Mouse (Mus musculus): ENCODE measurements around the gene Ppip5k2. TPM values are rescaled to one million over a fixed set of nuclear protein-coding genes. Genes with fewer than 3 reads are reported as not detected.

Ppip5k2 gene
- total RNA-seq, 2 experiments from 2014 or later, result 79.9 to 85.0 TPM

- no peak for DNase-seq (ENCODE audit: low spot score)
- intact Hi-C loops (cut with DNase I), result loop anchor here (10.0 kb wide), 1 partner anchor 213 kb away; no protein-coding TSS in a partner anchor
Observed at GRCm38 (mm10) chr1:97761477-97761876, 8.7 kb downstream of the Ppip5k2 start.

DNA sequence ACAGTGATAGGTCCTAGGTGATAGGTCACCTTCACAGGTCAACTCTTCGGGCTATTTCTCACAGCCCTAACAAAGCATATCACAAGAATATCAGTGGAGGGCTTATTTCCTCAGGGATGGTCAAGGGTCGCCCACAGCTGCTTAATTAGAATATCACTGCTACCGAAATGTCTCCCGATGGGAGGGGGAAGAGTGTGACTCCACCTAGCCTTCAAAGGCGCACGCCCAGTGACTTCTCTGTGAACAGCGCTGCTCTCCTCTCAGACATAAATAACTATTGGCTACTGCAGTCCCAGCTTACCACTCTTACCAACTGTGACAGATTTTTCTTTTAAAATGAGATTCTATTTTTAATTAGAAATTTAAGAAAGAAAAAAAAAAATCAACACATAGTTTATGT, 9.6 kb downstream of the Ppip5k2 start:
- intact Hi-C loops (cut with DNase I), result loop anchor here (10.0 kb wide), 1 partner anchor 214 kb away; no protein-coding TSS in a partner anchor

GRCm38 (mm10) chr1:97759841-97760240, 10.4 kb downstream of the Ppip5k2 start:
- intact Hi-C loops (cut with DNase I), result loop anchor here (10.0 kb wide), 1 partner anchor 215 kb away; no protein-coding TSS in a partner anchor
- no peak for DNase-seq (ENCODE audit: low spot score)

More for the DNA sequence above, 9.6 kb downstream of the Ppip5k2 start:
- no peak for DNase-seq (ENCODE audit: low spot score)

DNA sequence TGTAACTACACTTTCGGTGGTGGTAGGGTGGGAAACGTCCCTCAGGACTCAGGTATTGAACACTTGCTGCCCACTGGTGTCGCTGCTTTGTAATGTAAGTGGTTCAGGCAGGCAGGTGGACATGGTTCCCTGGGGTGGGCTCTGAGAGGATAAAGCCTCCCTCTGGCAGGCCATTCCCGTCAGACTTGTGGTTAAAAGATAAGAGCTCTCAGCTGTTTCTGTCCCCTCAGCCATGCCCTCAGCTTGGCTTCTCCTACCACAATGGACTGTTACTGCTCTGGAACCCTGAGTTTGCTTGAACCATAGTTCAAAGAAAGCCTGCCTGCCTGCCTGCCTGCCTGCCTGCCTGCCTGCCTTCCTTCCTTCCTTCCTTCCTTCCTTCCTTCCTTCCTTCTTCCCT, 15.8 kb downstream of the Ppip5k2 start:
- intact Hi-C loops (cut with DNase I), result loop anchor here (5.0 kb wide), 1 partner anchor 37 kb away; no protein-coding TSS in a partner anchor
- DNase-seq (ENCODE audit: low spot score), result no peak

DNA sequence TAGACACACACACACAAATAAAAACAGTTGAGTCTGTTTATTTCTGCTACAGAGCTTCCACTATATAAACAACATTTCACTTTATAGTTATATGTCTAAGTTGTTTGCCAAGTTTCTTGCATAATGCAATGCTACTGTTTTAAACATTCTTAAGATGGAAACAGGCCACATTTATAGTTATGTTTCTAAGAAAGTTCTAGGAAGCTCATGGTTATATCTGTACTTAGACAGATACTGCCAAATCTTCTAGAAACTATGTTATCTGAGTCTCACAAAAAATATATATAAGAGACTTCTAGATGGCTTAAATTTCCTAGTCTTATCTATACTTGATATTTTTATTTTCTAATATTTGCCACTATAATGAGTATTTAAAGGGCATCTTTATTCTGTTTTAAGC, 17.0 kb downstream of the Ppip5k2 start:
- intact Hi-C loops (cut with DNase I), result loop anchor here (5.0 kb wide), 1 partner anchor 36 kb away; no protein-coding TSS in a partner anchor
- no peak for DNase-seq (ENCODE audit: low spot score)

DNA sequence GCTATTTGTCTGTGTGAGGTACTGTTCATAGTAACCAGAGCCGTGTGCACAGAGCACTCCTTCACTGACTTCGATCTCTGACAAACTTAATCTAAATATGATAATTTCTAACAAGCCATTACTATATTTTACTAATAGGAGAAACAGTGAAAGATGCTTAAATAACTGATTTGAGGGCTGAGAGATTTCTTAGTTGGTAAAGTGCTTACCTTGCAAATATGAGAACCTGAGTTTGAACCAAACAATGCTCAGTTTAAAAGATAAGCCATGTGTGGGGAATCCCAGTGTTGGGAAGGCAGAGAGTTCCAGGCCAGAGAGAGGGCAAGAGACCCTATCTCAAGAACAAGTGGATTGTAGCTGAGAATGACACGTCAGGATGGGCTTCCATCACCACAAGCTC, 22.0 kb downstream of the Ppip5k2 start:
- intact Hi-C loops (cut with DNase I), result no loop called here
- no peak for DNase-seq (ENCODE audit: low spot score)

- no peak for DNase-seq (ENCODE audit: low spot score)
- intact Hi-C loops (cut with DNase I), result no loop called here
Observed at GRCm38 (mm10) chr1:97746261-97746660, 23.9 kb downstream of the Ppip5k2 start.

GRCm38 (mm10) chr1:97745712-97746111, 24.5 kb downstream of the Ppip5k2 start:
- DNase-seq (ENCODE audit: low spot score), result no peak

GRCm38 (mm10) chr1:97743063-97743462, 27.1 kb downstream of the Ppip5k2 start:
- intact Hi-C loops (cut with DNase I), result no loop called here
- DNase-seq (ENCODE audit: low spot score), result no peak

More at GRCm38 (mm10) chr1:97745712-97746111, 24.5 kb downstream of the Ppip5k2 start:
- intact Hi-C loops (cut with DNase I), result no loop called here

DNA sequence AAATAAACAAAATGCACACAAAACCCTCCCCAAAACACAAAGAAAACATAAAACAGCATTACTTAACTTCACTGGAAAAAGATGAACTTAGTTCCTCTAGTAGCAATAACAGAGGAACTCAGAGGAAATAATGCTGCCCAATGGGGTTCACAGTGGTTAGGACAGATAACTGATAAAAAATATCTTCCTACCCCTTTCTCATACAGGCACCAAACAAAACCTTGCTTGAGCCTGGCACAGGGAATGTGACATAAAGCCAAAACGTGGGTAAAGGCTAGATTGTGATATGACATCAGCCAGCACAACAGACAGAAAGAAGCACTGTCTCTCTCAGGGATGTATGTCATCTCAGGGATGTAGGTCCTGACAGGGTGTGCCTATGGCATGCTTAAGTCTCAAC, 40.9 kb downstream of the Ppip5k2 start:
- no peak for DNase-seq (ENCODE audit: low spot score)
- intact Hi-C loops (cut with DNase I), result no loop called here

DNA sequence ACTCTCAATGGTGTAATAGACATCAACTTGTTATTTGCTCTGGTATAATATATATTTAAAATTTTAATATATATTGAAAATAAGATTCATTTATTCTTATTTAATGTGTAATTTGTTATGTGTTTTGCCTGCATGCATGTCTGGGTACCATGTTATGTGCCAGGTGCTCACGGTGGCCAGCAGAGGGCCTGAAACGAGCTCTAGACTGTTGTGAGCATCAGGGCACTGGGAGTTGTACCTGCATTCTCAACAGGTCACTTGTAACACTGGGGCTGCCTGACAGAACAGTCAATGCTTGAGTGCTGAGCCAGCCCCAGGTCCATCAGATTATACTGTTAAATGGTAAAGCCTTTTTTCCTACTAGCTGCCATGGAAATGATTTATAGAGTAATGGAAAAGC, 43.5 kb downstream of the Ppip5k2 start:
- DNase-seq (ENCODE audit: low spot score), result no peak
- intact Hi-C loops (cut with DNase I), result no loop called here

DNA sequence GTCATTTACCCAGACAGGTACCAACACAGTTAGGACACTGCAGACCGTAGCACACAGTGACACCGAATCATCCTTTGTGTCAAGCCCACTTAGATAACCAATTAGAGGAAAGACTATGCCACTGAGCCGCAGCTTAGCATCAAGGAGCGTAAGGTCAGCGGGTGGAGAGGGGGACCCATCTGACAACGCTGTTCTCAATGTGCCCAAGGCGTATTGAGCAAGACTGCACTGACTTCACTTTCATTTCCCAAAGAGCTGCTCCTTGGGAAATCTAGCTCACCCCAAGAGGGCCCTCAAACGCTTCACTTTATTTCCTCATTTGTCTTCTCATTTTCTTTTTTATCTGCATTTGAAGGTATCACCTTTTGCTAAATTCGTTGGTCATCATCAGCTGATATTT, 51.8 kb downstream of the Ppip5k2 start:
- no peak for DNase-seq (ENCODE audit: low spot score)
- intact Hi-C loops (cut with DNase I), result loop anchor here (5.0 kb wide), 1 partner anchor 34 kb away; no protein-coding TSS in a partner anchor

DNA sequence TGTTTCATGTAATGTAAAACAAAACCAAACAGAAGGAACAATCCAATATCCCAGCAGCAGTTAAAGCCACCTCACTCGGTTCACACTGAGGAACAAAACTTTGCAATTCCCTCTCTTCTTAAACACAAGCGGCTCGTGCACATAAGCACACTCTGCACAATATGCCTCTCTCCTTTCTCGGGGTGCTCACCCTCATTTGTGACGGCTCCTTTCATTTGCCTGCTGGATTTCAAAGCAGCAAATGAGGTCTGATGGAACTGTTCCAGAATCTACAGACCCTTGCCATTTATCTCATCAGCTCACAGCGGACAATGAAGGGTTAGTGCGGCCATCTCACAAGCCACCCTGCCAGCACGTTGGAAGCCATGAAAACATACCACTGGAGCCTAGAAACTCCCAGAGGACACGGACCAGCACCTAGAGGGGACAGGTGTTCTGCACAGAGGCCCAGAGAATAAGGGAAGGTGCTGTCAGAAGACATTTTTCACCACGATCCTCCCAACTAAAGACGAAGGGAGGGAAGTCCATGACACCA, 55.8 kb downstream of the Ppip5k2 start:
- intact Hi-C loops (cut with DNase I), result no loop called here
- no peak for DNase-seq (ENCODE audit: low spot score)

GRCm38 (mm10) chr1:97710520-97710919, 59.7 kb downstream of the Ppip5k2 start:
- DNase-seq (ENCODE audit: low spot score), result no peak
- intact Hi-C loops (cut with DNase I), result no loop called here

- intact Hi-C loops (cut with DNase I), result no loop called here
- no peak for DNase-seq (ENCODE audit: low spot score)
Observed at GRCm38 (mm10) chr1:97705389-97705788, 64.8 kb downstream of the Ppip5k2 start.

- DNase-seq (ENCODE audit: low spot score), result no peak
- intact Hi-C loops (cut with DNase I), result no loop called here
Observed at GRCm38 (mm10) chr1:97704646-97705045, 65.6 kb downstream of the Ppip5k2 start.

- intact Hi-C loops (cut with DNase I), result no loop called here
- no peak for DNase-seq (ENCODE audit: low spot score)
Observed at GRCm38 (mm10) chr1:97698956-97699570, 71.1 kb downstream of the Ppip5k2 start.

DNA sequence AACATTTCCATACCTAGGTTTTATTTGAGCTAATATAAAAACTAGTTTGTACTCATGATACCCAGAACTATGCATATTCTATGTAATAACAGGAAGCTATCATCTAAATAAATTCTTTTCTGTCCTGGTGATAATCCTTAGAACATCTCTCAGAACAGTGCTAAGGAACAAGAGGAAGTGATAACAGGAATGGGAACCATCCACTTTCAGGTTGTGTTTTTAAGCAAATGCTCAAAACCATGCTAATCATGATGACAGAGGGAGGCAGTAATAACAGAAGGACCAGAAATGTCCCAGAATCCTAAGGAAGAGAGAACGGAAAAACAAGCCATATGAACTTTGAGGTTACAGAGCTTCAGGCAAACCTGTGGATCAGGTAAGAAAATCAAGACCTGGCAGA, 72.9 kb downstream of the Ppip5k2 start:
- DNase-seq (ENCODE audit: low spot score), result no peak
- intact Hi-C loops (cut with DNase I), result no loop called here

- intact Hi-C loops (cut with DNase I), result no loop called here
- no peak for DNase-seq (ENCODE audit: low spot score)
Observed at GRCm38 (mm10) chr1:97693825-97694224, 76.4 kb downstream of the Ppip5k2 start.

DNA sequence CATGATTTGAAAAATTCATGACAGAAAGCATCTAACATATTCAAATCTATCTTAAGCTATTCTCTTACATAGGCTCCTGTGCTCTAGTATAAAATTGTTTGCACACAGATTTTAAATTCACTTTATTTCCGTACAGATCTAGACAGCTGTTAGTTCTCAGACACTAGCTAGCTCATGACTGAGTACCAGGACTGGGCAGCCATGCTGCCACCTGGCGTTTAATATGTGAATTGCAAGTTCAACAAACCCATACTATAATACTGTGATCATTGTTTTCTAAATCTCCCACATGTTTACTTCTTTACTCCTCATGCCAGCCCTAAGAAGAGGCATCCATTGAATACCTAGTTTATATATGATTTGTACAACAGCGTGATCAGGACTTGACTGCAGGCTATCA, 81.5 kb downstream of the Ppip5k2 start:
- DNase-seq (ENCODE audit: low spot score), result no peak
- intact Hi-C loops (cut with DNase I), result loop anchor here (1.0 to 2.0 kb wide), 2 partner anchors 191 to 650 kb away; no protein-coding TSS in a partner anchor

DNA sequence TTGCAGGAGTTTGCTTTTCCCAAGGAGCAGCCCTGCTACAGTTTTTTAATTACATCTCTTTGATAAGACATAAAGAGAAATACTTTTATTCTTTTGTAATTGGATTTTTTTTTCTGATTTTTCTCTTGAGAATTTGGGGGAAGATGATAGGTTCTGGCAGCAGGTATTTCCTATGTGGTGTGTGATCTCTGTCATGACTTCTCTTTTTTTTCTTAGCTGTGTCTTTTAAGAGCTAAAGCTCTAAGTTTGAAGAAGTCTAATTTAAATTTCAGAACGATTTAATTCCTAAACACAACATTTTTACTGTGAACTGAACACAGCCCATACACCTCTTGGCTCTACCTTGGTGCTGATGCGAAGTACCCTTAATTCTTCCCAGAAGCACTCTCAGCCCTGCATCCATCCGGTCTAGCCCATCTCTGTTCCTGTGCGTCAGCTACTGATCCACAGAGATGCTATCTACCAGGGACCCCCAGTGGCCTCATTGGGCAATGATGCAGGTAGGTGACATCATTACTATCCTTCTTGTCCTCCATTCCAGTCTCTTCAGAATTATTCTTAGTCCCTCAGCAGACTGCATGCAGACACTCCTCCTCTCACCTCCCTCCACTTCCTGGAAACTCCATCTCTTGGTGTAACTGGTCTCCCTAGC, 93.6 kb downstream of the Ppip5k2 start:
- no peak for DNase-seq (ENCODE audit: low spot score)
- intact Hi-C loops (cut with DNase I), result no loop called here

All from heart, postnatal 25 days (tissue).